34 mouse cellular contexts compared by ENCODE assay signal in genomic region chr9:58446829-58447228, GRCm38 (mm10). TPM values are rescaled to one million over a fixed set of nuclear protein-coding genes. Genes with fewer than 3 reads are reported as not detected.
DNase-seq lines count a peak whose midpoint lies in the region; ATAC-seq and TF ChIP-seq lines count a peak whose summit lies in the region.
"Had no signal": no experiment of that assay in that cellular context is flagged by ENCODE, and none has a peak within 500 bp of the region (broad histone marks: within the 10 kb centered on the region; RNA-seq: fewer than 3 reads in every experiment).

No protein-coding gene starts in this region.

- H3K27me3 ChIP-seq in heart, embryonic 10.5 days (ENCODE audit: insufficient read depth, poor library complexity, severe bottlenecking) = peaks cover 15% of the 10 kb centered on the region; the same call in 1 of the 2 replicates
- H3K27me3 ChIP-seq in midbrain, postnatal 0 days (ENCODE audit: insufficient read depth, low read length) = no peaks in the 10 kb centered on the region
- no peaks in the 10 kb centered on the region for H3K27me3 ChIP-seq in midbrain, embryonic 16.5 days (ENCODE audit: control insufficient read depth, insufficient read depth, low read depth, low read length)
- H3K27me3 ChIP-seq: intestine, embryonic 15.5 days; limb, embryonic 13.5 days; lung, embryonic 15.5 days; midbrain, embryonic 12.5 days; neural tube, embryonic 12.5 days; Patski had no signal

- no peak overlapping the region for H3K4me3 ChIP-seq in heart, embryonic 10.5 days
- H3K4me3 ChIP-seq in midbrain, postnatal 0 days (ENCODE audit: low read depth, low read length) = no peak overlapping the region
- H3K4me3 ChIP-seq in midbrain, embryonic 16.5 days (ENCODE audit: low read depth, low read length) = no peak overlapping the region
- H3K4me3 ChIP-seq in ES-E14 (ENCODE audit: insufficient read depth in 1 of 2, low read depth in 1 of 2, low read length in 2 of 2, poor library complexity in 1 of 2, severe bottlenecking in 1 of 2) = no peak overlapping the region
- no peak overlapping the region for H3K4me3 ChIP-seq in olfactory bulb, adult 2 months (ENCODE audit: insufficient read depth, low read depth, low read length)
- H3K4me3 ChIP-seq: erythroblast, embryonic 14.5 days; heart, embryonic 12.5 days; hindbrain, embryonic 10.5 days; intestine, embryonic 15.5 days; layer of hippocampus, adult 2 months; left cerebral cortex, adult 2 months; limb, embryonic 13.5 days; lung, embryonic 15.5 days; midbrain, embryonic 12.5 days; neural tube, embryonic 12.5 days had no signal

- in situ Hi-C loops in ES-E14 (cut with MboI; ENCODE audit: low sequenced_read_pairs in 2 of 2, unreplicated experiment in 2 of 2) = no loop called here

- H3K9ac ChIP-seq in midbrain, postnatal 0 days (replicated peaks; ENCODE audit: low read length, poor library complexity, severe bottlenecking) = no peak overlapping the region
- H3K9ac ChIP-seq in midbrain, embryonic 16.5 days (ENCODE audit: low read depth, low read length) = no peak overlapping the region
- H3K9ac ChIP-seq in ES-E14 (ENCODE audit: insufficient read depth, low read depth, low read length, poor library complexity, severe bottlenecking) = no peak overlapping the region
- H3K9ac ChIP-seq: heart, embryonic 12.5 days; intestine, embryonic 15.5 days; limb, embryonic 13.5 days; lung, embryonic 15.5 days; midbrain, embryonic 12.5 days; neural tube, embryonic 12.5 days had no signal

- H3K4me1 ChIP-seq in heart, embryonic 10.5 days = peaks cover 35% of the 10 kb centered on the region
- peaks cover 3% of the 10 kb centered on the region; the same call in 1 of the 2 replicates for H3K4me1 ChIP-seq in midbrain, postnatal 0 days (ENCODE audit: insufficient read depth, low read length)
- H3K4me1 ChIP-seq in midbrain, embryonic 16.5 days (ENCODE audit: control insufficient read depth, insufficient read depth, low read length) = peaks cover 13% of the 10 kb centered on the region
- H3K4me1 ChIP-seq in ES-E14 (ENCODE audit: control insufficient read depth in 2 of 2, insufficient read depth in 2 of 2, low read length in 2 of 2, poor library complexity in 1 of 2) = peaks cover 4 to 19% of the 10 kb centered on the region in 2 experiments; a peak in 3 of 4 replicates
- H3K4me1 ChIP-seq in olfactory bulb, adult 2 months (ENCODE audit: control insufficient read depth, insufficient read depth, low read length) = peaks cover 39% of the 10 kb centered on the region
- H3K4me1 ChIP-seq: intestine, embryonic 15.5 days; neural tube, embryonic 12.5 days had no signal

- no peaks in the 10 kb centered on the region for H3K36me3 ChIP-seq in heart, embryonic 10.5 days
- H3K36me3 ChIP-seq in midbrain, postnatal 0 days (ENCODE audit: insufficient read depth, low read length) = no peaks in the 10 kb centered on the region
- H3K36me3 ChIP-seq in midbrain, embryonic 16.5 days (ENCODE audit: control insufficient read depth, insufficient read depth, low read length) = no peaks in the 10 kb centered on the region
- no peaks in the 10 kb centered on the region for H3K36me3 ChIP-seq in ES-E14 (ENCODE audit: control insufficient read depth, insufficient read depth, low read length, poor library complexity, severe bottlenecking)
- H3K36me3 ChIP-seq: heart, embryonic 12.5 days; hindbrain, embryonic 10.5 days; intestine, embryonic 15.5 days; limb, embryonic 13.5 days; lung, embryonic 15.5 days; midbrain, embryonic 12.5 days; neural tube, embryonic 12.5 days had no signal

- TF ChIP-seq CTCF in midbrain, postnatal 0 days (IDR thresholded peaks at IDR 0.05) = no peak
- TF ChIP-seq CTCF in olfactory bulb, adult 2 months (IDR thresholded peaks at IDR 0.05; ENCODE audit: insufficient read depth, low read depth, low read length) = no peak

- DNase-seq in heart, embryonic 10.5 days (ENCODE audit: low spot score) = no peak
- DNase-seq in heart, adult 9 months (ENCODE audit: low spot score in 2 of 2) = no peak
- DNase-seq in midbrain, postnatal 0 days (ENCODE audit: low spot score) = peak; percentile 51
- DNase-seq in ES-E14 (ENCODE audit: low read depth, low spot score) = no peak
- no peak for DNase-seq in gastrocnemius, postnatal 4 days (ENCODE audit: low spot score in 2 of 2)
- DNase-seq: adrenal gland, postnatal 14 days; B cell, adult 2 months; cerebellum, adult 11-12 months; cerebellum, adult 9-11 months; gastrocnemius, postnatal 14 days; heart, adult 11 months; heart, postnatal 14 days; kidney, adult 2 months; kidney, postnatal 36 days; right cerebral cortex, postnatal 25 days; thymus, postnatal 14 days had no signal

- 0 out of 2 replicates have a peak overlapping the region, but pooled peaks have one; percentile 24 for H3K27ac ChIP-seq in heart, embryonic 10.5 days
- no peak overlapping the region for H3K27ac ChIP-seq in midbrain, postnatal 0 days (ENCODE audit: low read depth, low read length)
- no peak overlapping the region for H3K27ac ChIP-seq in midbrain, embryonic 16.5 days (ENCODE audit: low read length)
- no peak overlapping the region for H3K27ac ChIP-seq in ES-E14 (ENCODE audit: insufficient read depth, low read depth, low read length, poor library complexity, severe bottlenecking)
- H3K27ac ChIP-seq in olfactory bulb, adult 2 months (ENCODE audit: insufficient read depth, low read depth, low read length) = 0 out of 2 replicates have a peak overlapping the region, but pooled peaks have one; percentile 18
- H3K27ac ChIP-seq: hindbrain, embryonic 10.5 days; hindbrain, postnatal 0 days; intestine, embryonic 15.5 days; layer of hippocampus, adult 2 months; left cerebral cortex, adult 2 months; limb, embryonic 13.5 days; lung, embryonic 15.5 days; midbrain, embryonic 12.5 days; neural tube, embryonic 12.5 days had no signal

- H3K9me3 ChIP-seq in heart, embryonic 10.5 days = no peaks in the 10 kb centered on the region
- H3K9me3 ChIP-seq in midbrain, postnatal 0 days (ENCODE audit: low read length) = no peaks in the 10 kb centered on the region
- H3K9me3 ChIP-seq in midbrain, embryonic 16.5 days (replicated peaks; ENCODE audit: control insufficient read depth, low read length, poor library complexity, severe bottlenecking) = no peaks in the 10 kb centered on the region
- no peaks in the 10 kb centered on the region for H3K9me3 ChIP-seq in ES-E14 (ENCODE audit: control insufficient read depth, insufficient read depth, low read depth, low read length)
- H3K9me3 ChIP-seq: heart, embryonic 12.5 days; hindbrain, embryonic 10.5 days; intestine, embryonic 15.5 days; limb, embryonic 13.5 days; lung, embryonic 15.5 days; midbrain, embryonic 12.5 days; neural tube, embryonic 12.5 days had no signal

- H3K4me2 ChIP-seq in midbrain, postnatal 0 days (ENCODE audit: low read depth, low read length, poor library complexity, severe bottlenecking) = no peak overlapping the region
- H3K4me2 ChIP-seq in midbrain, embryonic 16.5 days (ENCODE audit: low read length) = no peak overlapping the region
- H3K4me2 ChIP-seq: heart, embryonic 12.5 days; intestine, embryonic 15.5 days; limb, embryonic 13.5 days; liver, embryonic 11.5 days; lung, embryonic 15.5 days; midbrain, embryonic 12.5 days; neural tube, embryonic 12.5 days had no signal

- whole genome bisulfite sequencing in heart, embryonic 10.5 days = 35% methylated on average over 4 of the region's 4 CpGs
- WGBS in midbrain, postnatal 0 days = 39% methylated on average over 4 of the region's 4 CpGs
- WGBS in midbrain, embryonic 16.5 days = 39% methylated on average over 4 of the region's 4 CpGs
- WGBS in olfactory bulb, adult 2 months = 34% methylated on average over 4 of the region's 4 CpGs

- no peak for ATAC-seq in midbrain, postnatal 0 days (ENCODE audit: low FRiP score)
- ATAC-seq in midbrain, embryonic 16.5 days = no peak
- ATAC-seq: hindbrain, postnatal 0 days; intestine, embryonic 15.5 days; Patski had no signal

- TF ChIP-seq POLR2A in olfactory bulb, adult 2 months (IDR thresholded peaks at IDR 0.05; ENCODE audit: insufficient read depth, low read depth, low read length) = no peak

TF ChIP-seq in ES-E14, 5 proteins besides CTCF, POLR2A, EP300 and RAD21:
- no peak for TF ChIP-seq ZNF384 (IDR thresholded peaks at IDR 0.05; ENCODE audit: low read depth, low read length)
- peak; percentile 1; the same call in 1 of the 2 replicates for TF ChIP-seq HCFC1 (IDR thresholded peaks at IDR 0.05; ENCODE audit: borderline replicate concordance, insufficient read depth, low read length)

RNA-seq across cellular contexts. Expression of gene Insyn1, which starts 41.6 kb away (rescaled TPM):
- 1.2 and 1.3 TPM in 2 replicates for polyA plus RNA-seq in heart, embryonic 10.5 days (2016; fragmentation: Nextera tagmentation; extraction: Ambion mirVana)
- total RNA-seq in midbrain, postnatal 0 days (2014; rRNA removed) = 118 and 131 TPM in 2 replicates
- polyA plus RNA-seq in midbrain, postnatal 0 days (2015; fragmentation: Nextera tagmentation; extraction: Ambion mirVana) = 7.2 and 9.0 TPM in 2 replicates
- 6.7 and 7.2 TPM in 2 replicates for polyA plus RNA-seq in midbrain, embryonic 16.5 days (2015; fragmentation: Nextera tagmentation; extraction: Ambion mirVana)
- 4.8 and 5.4 TPM in 2 replicates for total RNA-seq in ES-E14 (2012; rRNA removed)
- not detected in 2 replicates for polyA plus RNA-seq in olfactory bulb, adult 2 months (2012; ENCODE audit: insufficient read depth, insufficient read length, low replicate concordance, missing spikeins)
- total RNA-seq in gastrocnemius, postnatal 4 days (2021) = 10 to 100 TPM; 12.0 to 12.7 TPM
- total RNA-seq: megakaryocyte progenitor cell, adult 5-6 weeks; MEL had no signal
- polyA plus RNA-seq: erythroblast, embryonic 14.5 days; liver, embryonic 16.5 days had no signal

Comparison
In these comparisons a context has a peak if more than half of its experiments do, and no peak if none do; other contexts are left out.
1. H3K27ac ChIP-seq: peak in heart, embryonic 10.5 days (single experiment) and olfactory bulb, adult 2 months (single experiment); none in midbrain, postnatal 0 days (single experiment), midbrain, embryonic 16.5 days (single experiment) and ES-E14 (single experiment).